Mouse (Mus musculus): ENCODE results near the gene Prkcq.

DNA sequence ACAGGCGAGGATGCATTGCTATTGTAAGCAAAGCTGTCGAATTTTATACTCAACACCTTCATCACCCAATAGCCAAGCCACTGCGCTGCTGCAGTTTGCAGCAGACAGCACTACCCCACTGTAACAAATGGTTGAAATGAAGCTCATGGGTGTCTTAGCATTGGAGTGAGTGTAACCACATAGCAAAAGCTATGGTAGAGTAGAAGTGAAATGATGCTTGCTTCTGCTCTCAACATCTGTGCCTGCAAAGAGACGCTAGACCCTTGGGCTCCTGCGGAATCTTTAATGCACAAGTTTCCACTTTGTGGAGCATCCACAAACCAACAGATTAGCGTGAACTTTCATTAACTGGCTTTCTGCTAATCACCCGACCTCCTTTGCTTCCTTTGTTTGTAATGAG is 74.0 kb downstream of the Prkcq start:
- TF ChIP-seq CTCF (IDR thresholded peaks at IDR 0.05; ENCODE audit: borderline replicate concordance, control insufficient read depth, extremely low read depth, insufficient read depth, low read length, poor library complexity) (no peak), POLR2A (IDR thresholded peaks at IDR 0.05; ENCODE audit: control insufficient read depth, extremely low read depth, insufficient read depth, low read length, poor library complexity) (no peak)

Data from thymus, adult 2 months (tissue).